Mouse (Mus musculus): ENCODE results near the gene Faah. TPM values are rescaled to one million over a fixed set of nuclear protein-coding genes. Genes with fewer than 3 reads are reported as not detected.

Faah gene
- polyA plus RNA-seq, 1 experiment from 2014 or later = 8.5 TPM

DNA sequence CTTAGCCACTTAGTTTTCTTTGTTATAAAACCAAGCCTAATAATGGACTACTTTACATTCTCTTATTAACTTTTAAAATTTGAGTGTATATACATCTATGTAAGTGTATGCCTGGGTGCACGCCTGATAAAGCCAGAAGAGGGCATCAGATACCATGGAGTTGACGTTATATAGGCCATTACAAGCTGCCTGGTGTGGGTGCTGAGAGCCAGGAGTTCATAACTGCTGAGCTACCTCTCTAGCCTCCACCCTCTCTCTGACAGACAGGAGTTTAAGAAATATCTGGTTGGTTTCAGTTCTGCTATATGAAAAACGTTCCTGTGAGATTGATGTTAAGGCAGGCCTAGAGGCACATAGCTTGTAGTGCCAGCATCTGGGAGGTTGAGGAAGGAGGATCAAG lies 24.5 kb upstream of the Faah start:
- Histone ChIP-seq H3K4me3 (replicated peaks) (no peak overlapping the region), H3K27me3 (no peaks in the 10 kb centered on the region), H3K4me2 (replicated peaks) (no peak overlapping the region), H3K27ac (replicated peaks) (no peak overlapping the region), H3K9ac (no peak overlapping the region), H3K4me1 (no peaks in the 10 kb centered on the region), H3K36me3 (peaks cover 20% of the 10 kb centered on the region), H3K9me3 (replicated peaks) (no peaks in the 10 kb centered on the region)
- 66% methylated on average over 3 of the region's 3 CpGs for WGBS
- no peak for ATAC-seq (ENCODE audit: insufficient number of reproducible peaks, low FRiP score, low TSS enrichment, low read depth)

DNA sequence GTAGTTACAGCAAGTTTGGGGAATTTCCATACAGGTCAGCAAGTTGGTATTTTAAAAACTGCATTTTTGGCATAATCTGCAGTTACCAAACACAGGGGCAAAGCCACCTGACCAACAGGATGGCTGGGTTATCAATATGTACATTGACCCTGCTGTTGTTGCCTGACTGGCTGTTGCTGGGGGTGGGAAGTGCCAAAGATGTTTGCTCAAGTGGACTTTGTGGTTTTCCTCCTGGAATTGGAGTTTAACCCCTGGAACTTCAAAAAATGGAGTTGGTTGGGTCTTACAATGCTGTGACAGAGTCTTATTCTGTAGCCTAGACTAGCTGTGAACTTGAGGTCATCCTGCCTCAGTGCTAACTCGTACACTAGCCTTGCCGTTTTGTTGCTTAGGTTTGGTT lies 22.7 kb upstream of the Faah start:
- Histone ChIP-seq H3K27me3 (no peaks in the 10 kb centered on the region), H3K4me3 (replicated peaks) (no peak overlapping the region), H3K4me2 (replicated peaks) (no peak overlapping the region), H3K27ac (replicated peaks) (no peak overlapping the region), H3K36me3 (peaks cover 23% of the 10 kb centered on the region), H3K4me1 (no peaks in the 10 kb centered on the region), H3K9me3 (replicated peaks) (no peaks in the 10 kb centered on the region), H3K9ac (no peak overlapping the region)
- ATAC-seq (ENCODE audit: insufficient number of reproducible peaks, low FRiP score, low TSS enrichment, low read depth) = no peak
- WGBS = 93% methylated on average over 2 of the region's 2 CpGs

DNA sequence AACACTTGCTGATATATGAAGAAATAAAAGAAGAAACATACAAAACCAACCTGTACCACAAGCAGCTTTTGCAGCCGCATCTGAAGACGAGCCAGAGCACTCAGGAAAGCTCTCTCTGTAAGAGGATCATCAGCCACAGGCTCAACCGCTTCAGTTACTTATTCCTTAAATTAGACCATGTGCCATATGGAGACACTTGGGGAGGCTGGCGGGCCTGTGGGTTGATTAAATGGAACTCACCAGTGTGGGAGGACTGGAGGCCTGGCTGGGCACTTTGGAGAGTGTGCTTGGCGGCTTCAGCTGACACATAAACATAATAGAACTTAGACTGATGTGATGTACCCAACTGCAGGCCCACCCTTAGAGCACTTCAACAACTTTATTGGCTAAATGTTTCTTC lies 15.6 kb upstream of the Faah start:
- 75% methylated on average over 5 of the region's 5 CpGs for WGBS
- H3K9ac ChIP-seq = no peak overlapping the region
- ATAC-seq (ENCODE audit: insufficient number of reproducible peaks, low FRiP score, low TSS enrichment, low read depth) = no peak
- H3K9me3 ChIP-seq (replicated peaks) = no peaks in the 10 kb centered on the region
- H3K27ac ChIP-seq (replicated peaks) = no peak overlapping the region
- no peak overlapping the region for H3K4me2 ChIP-seq (replicated peaks)
- peaks cover 26% of the 10 kb centered on the region for H3K36me3 ChIP-seq
- H3K27me3 ChIP-seq = no peaks in the 10 kb centered on the region
- H3K4me1 ChIP-seq = no peaks in the 10 kb centered on the region
- no peak overlapping the region for H3K4me3 ChIP-seq (replicated peaks)

DNA sequence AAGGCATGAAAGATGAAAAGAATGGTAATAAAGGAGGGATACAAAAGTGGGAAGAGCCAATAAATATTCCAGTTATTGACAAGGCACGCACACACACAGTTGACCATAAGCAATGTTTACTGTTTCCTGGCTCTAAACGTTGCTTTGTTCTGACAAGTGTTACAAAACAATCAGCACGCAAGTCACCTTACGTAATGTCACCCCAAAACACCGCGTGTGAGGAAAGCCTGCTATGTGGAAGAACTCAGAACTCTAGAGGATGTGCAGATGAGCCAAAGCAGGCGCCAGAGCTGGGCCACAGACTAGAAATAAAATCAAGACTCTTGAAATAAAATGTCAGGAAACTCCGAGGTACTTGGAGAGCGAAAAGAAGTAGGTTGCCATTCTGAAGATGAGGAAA lies 15.2 kb upstream of the Faah start:
- peaks cover 26% of the 10 kb centered on the region for H3K36me3 ChIP-seq
- no peak for ATAC-seq (ENCODE audit: insufficient number of reproducible peaks, low FRiP score, low TSS enrichment, low read depth)

DNA sequence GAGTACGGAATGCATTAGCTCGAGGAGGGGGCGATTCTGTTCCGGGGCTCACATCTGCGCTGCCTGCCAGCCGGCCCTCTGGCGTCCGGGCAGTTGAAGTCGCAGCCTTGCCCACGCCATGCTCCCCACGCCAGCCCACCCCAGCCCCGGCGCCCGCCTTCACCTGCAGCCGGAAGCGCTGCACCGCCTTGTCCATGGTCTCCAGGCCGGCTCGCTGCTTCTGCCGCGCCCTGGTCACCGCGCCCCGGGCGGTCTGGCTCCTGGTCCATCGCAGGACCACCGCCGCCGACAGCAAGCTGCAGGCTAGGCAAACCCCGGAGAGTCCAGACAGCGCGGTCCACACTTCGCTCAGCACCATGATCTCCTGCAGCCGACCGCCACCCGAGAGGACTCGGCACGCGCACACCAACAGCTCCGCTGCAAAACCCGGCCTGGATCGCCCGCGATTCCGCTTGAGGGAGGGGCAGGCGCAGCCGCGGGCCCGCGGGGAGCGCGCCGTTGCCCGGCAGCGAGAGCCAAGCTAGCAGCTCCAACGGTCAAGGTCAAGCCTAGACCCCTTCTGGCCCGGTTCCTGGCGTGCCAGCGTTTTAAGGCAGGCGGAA lies 325 bp downstream of the Faah start:
- Histone ChIP-seq H3K4me2 (replicated peaks) (peak overlapping the region; percentile 100), H3K27me3 (peaks cover 63% of the 10 kb centered on the region), H3K4me3 (replicated peaks) (peak overlapping the region; percentile 62), H3K9me3 (replicated peaks) (no peaks in the 10 kb centered on the region), H3K27ac (replicated peaks) (no peak overlapping the region), H3K4me1 (peaks cover 13% of the 10 kb centered on the region; the same call in 1 of the 2 replicates), H3K9ac (peak overlapping the region; percentile 37), H3K36me3 (no peaks in the 10 kb centered on the region)
- peak; percentile 65 for ATAC-seq (ENCODE audit: insufficient number of reproducible peaks, low FRiP score, low TSS enrichment, low read depth)
- WGBS = under 1% methylated on average over 60 of the region's 60 CpGs

More for the DNA sequence above, 15.2 kb upstream of the Faah start:
- Histone ChIP-seq H3K4me3 (replicated peaks) (no peak overlapping the region), H3K27ac (replicated peaks) (no peak overlapping the region), H3K4me1 (no peaks in the 10 kb centered on the region), H3K9ac (no peak overlapping the region), H3K9me3 (replicated peaks) (no peaks in the 10 kb centered on the region), H3K4me2 (replicated peaks) (no peak overlapping the region), H3K27me3 (no peaks in the 10 kb centered on the region)
- 90% methylated on average over 9 of the region's 9 CpGs for WGBS

DNA sequence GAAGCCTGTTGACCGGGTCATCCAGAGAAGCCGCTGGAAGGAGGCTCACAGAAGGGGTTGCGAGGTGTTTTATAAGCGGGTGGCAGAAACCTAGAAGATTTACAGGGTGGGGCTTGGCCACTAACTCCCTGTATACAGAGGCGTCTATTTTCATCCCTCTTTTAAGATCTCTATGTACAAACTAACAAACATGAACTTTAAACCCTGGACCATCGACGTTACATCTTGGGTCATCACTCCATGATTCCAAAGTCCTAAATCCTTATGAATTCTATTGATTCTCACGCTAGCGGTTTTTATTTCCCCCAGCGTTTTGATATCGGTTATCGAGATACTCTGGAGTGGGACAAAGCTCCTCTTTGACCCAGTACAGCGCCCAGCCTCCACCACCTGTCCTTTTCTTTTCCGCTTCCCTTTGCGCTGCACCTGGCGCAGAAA lies 845 bp downstream of the Faah start:
- Histone ChIP-seq H3K27me3 (peaks cover 63% of the 10 kb centered on the region), H3K27ac (replicated peaks) (no peak overlapping the region), H3K9ac (peak overlapping the region; percentile 37), H3K4me1 (peaks cover 13% of the 10 kb centered on the region; the same call in 1 of the 2 replicates), H3K4me3 (replicated peaks) (peak overlapping the region; percentile 62), H3K36me3 (no peaks in the 10 kb centered on the region), H3K9me3 (replicated peaks) (no peaks in the 10 kb centered on the region), H3K4me2 (replicated peaks) (peak overlapping the region; percentile 100)
- 0 out of 2 replicates have a peak, but pooled peaks have one; percentile 21 for ATAC-seq (ENCODE audit: insufficient number of reproducible peaks, low FRiP score, low TSS enrichment, low read depth)
- WGBS = 11% methylated on average over 16 of the region's 16 CpGs

DNA sequence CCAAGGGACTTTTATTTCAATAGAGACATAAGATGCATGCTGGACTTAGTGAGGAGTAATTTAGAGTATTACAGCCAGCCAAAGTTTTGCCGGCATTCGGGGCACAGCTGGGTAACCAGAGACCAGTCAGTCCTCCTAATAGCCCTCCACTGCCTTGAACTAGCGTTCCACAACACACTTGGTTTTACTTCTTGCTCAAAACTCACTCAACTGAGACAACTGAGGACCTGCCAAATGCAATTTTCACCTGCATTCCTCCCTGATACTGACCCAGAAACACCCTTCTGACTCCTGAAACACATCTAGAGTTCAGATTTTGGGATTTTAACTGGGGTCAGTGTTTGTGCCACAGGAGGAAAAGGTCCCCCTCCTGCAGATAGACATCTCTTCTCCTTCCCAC lies 1.3 kb downstream of the Faah start:
- 31% methylated on average over 3 of the region's 3 CpGs for WGBS
- no peak overlapping the region for H3K9ac ChIP-seq
- H3K4me3 ChIP-seq (replicated peaks) = peak overlapping the region; percentile 62
- no peak overlapping the region for H3K27ac ChIP-seq (replicated peaks)
- H3K36me3 ChIP-seq = no peaks in the 10 kb centered on the region
- peaks cover 13% of the 10 kb centered on the region; the same call in 1 of the 2 replicates for H3K4me1 ChIP-seq
- H3K9me3 ChIP-seq (replicated peaks) = no peaks in the 10 kb centered on the region
- no peak for ATAC-seq (ENCODE audit: insufficient number of reproducible peaks, low FRiP score, low TSS enrichment, low read depth)
- H3K4me2 ChIP-seq (replicated peaks) = peak overlapping the region; percentile 100; the same call in 1 of the 2 replicates
- H3K27me3 ChIP-seq = peaks cover 66% of the 10 kb centered on the region

DNA sequence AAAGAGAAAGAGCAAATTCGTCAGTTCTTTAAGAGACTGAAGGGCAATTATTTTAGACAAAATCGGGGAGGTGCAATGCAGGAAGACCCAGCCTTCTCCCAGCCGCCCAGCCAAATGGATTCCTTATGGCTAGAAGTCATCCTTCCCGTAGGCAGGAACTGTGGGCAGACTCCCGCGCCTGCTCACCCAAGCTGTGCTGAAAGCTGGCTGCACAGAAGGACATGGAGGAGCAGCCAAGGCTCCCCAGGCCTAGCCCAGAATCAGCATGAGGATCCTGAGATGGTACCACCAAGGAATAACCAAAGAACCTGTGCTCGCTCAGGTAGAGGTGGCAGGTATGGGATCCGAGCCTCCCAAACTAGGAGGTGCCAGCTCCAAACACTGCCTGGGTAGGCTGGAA lies 1.7 kb downstream of the Faah start:
- no peak for ATAC-seq (ENCODE audit: insufficient number of reproducible peaks, low FRiP score, low TSS enrichment, low read depth)
- no peak overlapping the region for H3K4me2 ChIP-seq (replicated peaks)
- H3K9me3 ChIP-seq (replicated peaks) = no peaks in the 10 kb centered on the region
- H3K9ac ChIP-seq = no peak overlapping the region
- H3K27ac ChIP-seq (replicated peaks) = no peak overlapping the region
- H3K36me3 ChIP-seq = no peaks in the 10 kb centered on the region
- H3K27me3 ChIP-seq = peaks cover 68% of the 10 kb centered on the region
- WGBS = 50% methylated on average over 8 of the region's 8 CpGs
- H3K4me3 ChIP-seq (replicated peaks) = no peak overlapping the region; the same call in 1 of the 2 replicates
- H3K4me1 ChIP-seq = peaks cover 13% of the 10 kb centered on the region; the same call in 1 of the 2 replicates

DNA sequence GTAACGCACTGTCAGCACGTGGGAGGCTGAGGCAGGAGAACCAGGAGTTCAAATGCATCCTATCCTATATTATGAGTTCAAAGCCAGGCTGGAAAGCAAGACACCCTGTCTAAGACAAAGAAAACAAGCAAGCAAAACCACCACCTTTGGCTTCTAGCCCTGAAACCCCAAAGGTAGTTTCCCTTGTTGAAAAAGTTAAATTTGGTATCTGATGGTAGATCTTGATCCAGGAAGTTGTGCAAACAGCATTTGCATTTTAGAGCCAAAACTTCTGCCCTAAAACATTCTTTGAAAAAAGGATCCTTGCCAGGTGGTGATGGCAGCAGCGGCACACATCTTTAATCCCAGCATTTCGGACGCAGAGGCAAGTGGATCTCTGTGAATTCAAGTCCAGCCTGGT lies 2.2 kb downstream of the Faah start:
- peaks cover 13% of the 10 kb centered on the region; the same call in 1 of the 2 replicates for H3K4me1 ChIP-seq
- no peak overlapping the region for H3K4me3 ChIP-seq (replicated peaks)
- H3K27me3 ChIP-seq = peaks cover 68% of the 10 kb centered on the region
- ATAC-seq (ENCODE audit: insufficient number of reproducible peaks, low FRiP score, low TSS enrichment, low read depth) = no peak
- 84% methylated on average over 5 of the region's 5 CpGs for WGBS
- H3K4me2 ChIP-seq (replicated peaks) = no peak overlapping the region
- H3K27ac ChIP-seq (replicated peaks) = no peak overlapping the region
- H3K36me3 ChIP-seq = no peaks in the 10 kb centered on the region
- no peaks in the 10 kb centered on the region for H3K9me3 ChIP-seq (replicated peaks)
- no peak overlapping the region for H3K9ac ChIP-seq

DNA sequence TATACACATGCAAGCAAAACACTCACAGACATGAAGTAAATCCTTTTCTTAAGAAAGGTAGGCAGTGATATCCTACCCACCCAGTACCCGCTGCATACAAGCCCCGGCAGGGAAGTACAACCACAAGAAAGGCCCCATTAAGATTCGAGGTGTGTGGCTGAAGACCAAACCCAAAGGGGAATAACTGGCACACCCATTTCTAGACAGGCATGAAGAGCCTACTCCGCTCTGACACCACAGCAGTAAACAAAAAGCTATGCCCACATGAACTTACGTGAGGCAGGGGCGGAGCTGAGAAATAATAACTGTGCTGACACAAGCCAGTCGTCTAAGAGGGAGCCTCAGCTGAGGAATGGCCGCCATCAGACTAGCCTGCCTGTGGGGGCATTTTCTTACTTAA lies 7.5 kb downstream of the Faah start:
- WGBS = 53% methylated on average over 8 of the region's 8 CpGs
- no peaks in the 10 kb centered on the region for H3K9me3 ChIP-seq (replicated peaks)
- no peak overlapping the region for H3K4me3 ChIP-seq (replicated peaks)
- no peaks in the 10 kb centered on the region for H3K4me1 ChIP-seq
- H3K4me2 ChIP-seq (replicated peaks) = no peak overlapping the region
- ATAC-seq (ENCODE audit: insufficient number of reproducible peaks, low FRiP score, low TSS enrichment, low read depth) = no peak
- peaks cover 19% of the 10 kb centered on the region for H3K27me3 ChIP-seq
- no peak overlapping the region for H3K9ac ChIP-seq
- no peaks in the 10 kb centered on the region for H3K36me3 ChIP-seq
- no peak overlapping the region for H3K27ac ChIP-seq (replicated peaks)

DNA sequence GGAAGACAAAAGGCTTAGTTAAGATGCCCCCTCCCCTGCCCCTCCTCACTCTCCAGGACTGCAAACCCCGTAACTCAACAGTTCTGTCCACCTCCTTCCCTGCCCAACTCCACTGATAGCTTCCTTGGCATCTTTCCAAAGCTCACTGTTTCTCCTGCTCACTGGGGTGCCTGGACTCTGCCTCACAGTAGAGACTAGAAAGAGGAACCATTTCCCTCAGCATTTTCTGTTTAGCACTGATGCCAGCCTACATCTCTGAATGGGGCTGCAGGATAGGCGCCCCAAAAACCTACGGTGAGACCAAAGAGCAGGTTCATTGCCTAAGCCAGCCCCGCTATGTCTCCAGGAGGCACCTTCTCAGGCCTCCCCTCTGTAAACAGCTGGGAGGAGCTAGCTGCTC lies 16.5 kb downstream of the Faah start:
- no peak overlapping the region for H3K4me2 ChIP-seq (replicated peaks)
- H3K4me3 ChIP-seq (replicated peaks) = no peak overlapping the region
- H3K9ac ChIP-seq = no peak overlapping the region
- no peaks in the 10 kb centered on the region for H3K36me3 ChIP-seq
- 71% methylated on average over 4 of the region's 4 CpGs for WGBS
- no peaks in the 10 kb centered on the region for H3K9me3 ChIP-seq (replicated peaks)
- H3K27ac ChIP-seq (replicated peaks) = no peak overlapping the region
- no peak for ATAC-seq (ENCODE audit: insufficient number of reproducible peaks, low FRiP score, low TSS enrichment, low read depth)
- H3K4me1 ChIP-seq = no peaks in the 10 kb centered on the region
- H3K27me3 ChIP-seq = no peaks in the 10 kb centered on the region

DNA sequence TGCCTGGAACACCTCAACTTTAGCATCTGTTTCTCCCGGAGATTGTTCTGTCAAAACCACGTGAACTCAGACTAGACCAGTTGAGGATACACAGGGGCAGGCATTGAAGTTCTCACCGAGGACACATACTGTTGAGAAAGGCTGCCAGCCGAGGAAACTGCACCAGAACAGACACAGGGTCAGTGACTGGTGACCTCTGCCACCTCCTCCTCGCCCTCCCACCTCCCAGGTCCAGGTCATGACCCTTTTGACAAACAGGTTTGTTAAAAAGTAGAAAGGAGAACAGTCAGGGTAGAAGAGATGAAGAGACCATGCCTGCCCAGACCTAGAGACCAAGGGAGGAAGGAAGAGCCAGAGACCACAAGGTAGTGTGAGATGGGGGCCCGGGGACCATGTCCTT lies 17.1 kb downstream of the Faah start:
- Histone ChIP-seq H3K36me3 (no peaks in the 10 kb centered on the region), H3K4me1 (no peaks in the 10 kb centered on the region), H3K27me3 (no peaks in the 10 kb centered on the region), H3K9me3 (replicated peaks) (no peaks in the 10 kb centered on the region), H3K9ac (no peak overlapping the region), H3K4me3 (replicated peaks) (no peak overlapping the region), H3K27ac (replicated peaks) (no peak overlapping the region), H3K4me2 (replicated peaks) (no peak overlapping the region)
- no peak for ATAC-seq (ENCODE audit: insufficient number of reproducible peaks, low FRiP score, low TSS enrichment, low read depth)
- WGBS = 41% methylated on average over 6 of the region's 6 CpGs
